Mouse (Mus musculus) brain, embryonic 14.5 days (tissue): Measurements from ENCODE around the gene Kcnmb3. TPM values are rescaled to one million over a fixed set of nuclear protein-coding genes. Genes with fewer than 3 reads are reported as not detected.

Source experiments
- DNase-seq: peaks from one replicate; pipeline ENCODE4 v3.0.0-alpha.2; 2011; ENCODE audit warnings: low read depth
- CTCF ChIP-seq: fragments of 200-500 bp; IDR thresholded peaks from 2 replicates; pipeline ENCODE4 v1.5.1; 2012; ENCODE audit warnings: inconsistent platforms, mild to moderate bottlenecking, moderate library complexity, borderline replicate concordance; ENCODE audit not compliant: insufficient read depth, insufficient read length; ENCODE audit errors: extremely low read depth
- POLR2A ChIP-seq: fragments of 200-500 bp; IDR thresholded peaks from 2 replicates; pipeline ENCODE4 v1.6.1; 2012; ENCODE audit warnings: mild to moderate bottlenecking, inconsistent platforms, borderline replicate concordance; ENCODE audit not compliant: poor library complexity, insufficient read depth, insufficient read length, severe bottlenecking; ENCODE audit errors: extremely low read depth
- polyA plus RNA-seq: library from polyadenylated mRNA; depleted of rRNA; stranded (reverse); fragments of >200 nt; gene quantifications from 2 replicates; pipeline ENCODE4 v1.2.3, GENCODE M21; 2012

Kcnmb3 gene
- polyA plus RNA-seq, 1 experiment = not detected

- no peak for TF ChIP-seq POLR2A
- no peak for TF ChIP-seq CTCF
- no peak for DNase-seq
These were observed 1.1 kb downstream of the Kcnmb3 start for GRCm38 (mm10) chr3:32490928-32491315.

- TF ChIP-seq POLR2A (no peak), CTCF (no peak)
- no peak for DNase-seq
These were observed 1.7 kb downstream of the Kcnmb3 start for GRCm38 (mm10) chr3:32490076-32490927.

GRCm38 (mm10) chr3:32488172-32488571 lies 3.9 kb downstream of the Kcnmb3 start:
- DNase-seq = no peak

GRCm38 (mm10) chr3:32486543-32486942 lies 5.5 kb downstream of the Kcnmb3 start:
- no peak for TF ChIP-seq CTCF
- DNase-seq = no peak

More at GRCm38 (mm10) chr3:32488172-32488571, 3.9 kb downstream of the Kcnmb3 start:
- TF ChIP-seq POLR2A = no peak
- no peak for TF ChIP-seq CTCF

GRCm38 (mm10) chr3:32483035-32483434 lies 9.0 kb downstream of the Kcnmb3 start:
- no peak for DNase-seq
- TF ChIP-seq CTCF (no peak), POLR2A (no peak)

- DNase-seq = no peak
- TF ChIP-seq POLR2A (no peak), CTCF (no peak)
These were observed 12.1 kb downstream of the Kcnmb3 start for GRCm38 (mm10) chr3:32479961-32480360.

- DNase-seq = no peak
- TF ChIP-seq POLR2A = no peak
- no peak for TF ChIP-seq CTCF
These were observed 18.8 kb downstream of the Kcnmb3 start for GRCm38 (mm10) chr3:32473184-32473583.

- TF ChIP-seq CTCF (no peak), POLR2A (no peak)
- DNase-seq = no peak
These were observed 19.7 kb downstream of the Kcnmb3 start for GRCm38 (mm10) chr3:32472191-32472900.

- DNase-seq = no peak
- TF ChIP-seq POLR2A (no peak), CTCF (no peak)
These were observed 20.9 kb downstream of the Kcnmb3 start for GRCm38 (mm10) chr3:32471098-32471497.

GRCm38 (mm10) chr3:32470449-32470848 lies 21.6 kb downstream of the Kcnmb3 start:
- no peak for DNase-seq
- TF ChIP-seq POLR2A = no peak
- no peak for TF ChIP-seq CTCF

- no peak for DNase-seq
- TF ChIP-seq POLR2A (no peak), CTCF (no peak)
These were observed 23.6 kb downstream of the Kcnmb3 start for GRCm38 (mm10) chr3:32468411-32468810.

- no peak for DNase-seq
- TF ChIP-seq CTCF (no peak), POLR2A (no peak)
These were observed 24.7 kb downstream of the Kcnmb3 start for GRCm38 (mm10) chr3:32467321-32467720.

- peak; percentile 48 for DNase-seq
- no peak for TF ChIP-seq POLR2A
- peak; percentile 48; the same call in 1 of the 2 replicates for TF ChIP-seq CTCF
These were observed 32.3 kb downstream of the Kcnmb3 start for GRCm38 (mm10) chr3:32459777-32460176.
